In genomic region chr11:82914711-82915352, GRCm38 (mm10) we compare ENCODE assay signal across 8 mouse cellular contexts. TPM values are rescaled to one million over a fixed set of nuclear protein-coding genes. Genes with fewer than 3 reads are reported as not detected.
DNase-seq lines count a peak whose midpoint lies in the region; ATAC-seq lines count a peak whose summit lies in the region.

No protein-coding gene starts in this region.

- H3K27ac ChIP-seq in forebrain, embryonic 16.5 days (ENCODE audit: low read length) = no peak overlapping the region
- H3K27ac ChIP-seq in hindbrain, embryonic 11.5 days (ENCODE audit: low read depth, low read length) = no peak overlapping the region

- H3K4me2 ChIP-seq in forebrain, embryonic 16.5 days (ENCODE audit: low read length) = peak overlapping the region; percentile 48
- peak overlapping the region; percentile 31; the same call in 1 of the 2 replicates for H3K4me2 ChIP-seq in hindbrain, embryonic 11.5 days (replicated peaks; ENCODE audit: low read depth, low read length)

- 0 out of 2 replicates have a peak, but pooled peaks cover 2% of the 10 kb centered on the region for H3K4me1 ChIP-seq in forebrain, embryonic 16.5 days (replicated peaks; ENCODE audit: control insufficient read depth, insufficient read depth, low read length)
- no peaks in the 10 kb centered on the region for H3K4me1 ChIP-seq in hindbrain, embryonic 11.5 days (replicated peaks; ENCODE audit: control insufficient read depth, insufficient read depth, low read length)

- 8% methylated on average over 16 of the region's 16 CpGs for WGBS in forebrain, embryonic 16.5 days
- WGBS in hindbrain, embryonic 11.5 days = 11% methylated on average over 16 of the region's 16 CpGs

- H3K9ac ChIP-seq in forebrain, embryonic 16.5 days (replicated peaks; ENCODE audit: low read depth, low read length) = peak overlapping the region; percentile 30; the same call in 1 of the 2 replicates
- no peak overlapping the region for H3K9ac ChIP-seq in hindbrain, embryonic 11.5 days (ENCODE audit: low read depth, low read length)

- H3K27me3 ChIP-seq in forebrain, embryonic 16.5 days (replicated peaks; ENCODE audit: control insufficient read depth, insufficient read depth, low read length) = 0 out of 2 replicates have a peak, but pooled peaks cover 2% of the 10 kb centered on the region
- H3K27me3 ChIP-seq in hindbrain, embryonic 11.5 days (ENCODE audit: control insufficient read depth, insufficient read depth, low read length) = no peaks in the 10 kb centered on the region

- no peaks in the 10 kb centered on the region for H3K36me3 ChIP-seq in forebrain, embryonic 16.5 days (ENCODE audit: control insufficient read depth, insufficient read depth)
- no peaks in the 10 kb centered on the region for H3K36me3 ChIP-seq in hindbrain, embryonic 11.5 days (ENCODE audit: control insufficient read depth, insufficient read depth, low read length)

- no peaks in the 10 kb centered on the region for H3K9me3 ChIP-seq in forebrain, embryonic 16.5 days (ENCODE audit: control insufficient read depth, low read length)
- no peaks in the 10 kb centered on the region for H3K9me3 ChIP-seq in hindbrain, embryonic 11.5 days (ENCODE audit: control insufficient read depth, low read length)

- peak; percentile 61 for DNase-seq in Muller cell, postnatal 12 days (ENCODE audit: inconsistent ontology term)
- DNase-seq in cerebellum, adult 18-20 months = peak; percentile 76 to 85
- peak; percentile 91 for DNase-seq in hindbrain, embryonic 11.5 days (ENCODE audit: low spot score)
- peak; percentile 74 to 82 for DNase-seq in layer of hippocampus, postnatal 10 days (ENCODE audit: low spot score in 2 of 2)
- peak; percentile 77 for DNase-seq in lung, postnatal 10 days
- DNase-seq in retina, embryonic 14.5 days (ENCODE audit: low spot score) = peak; percentile 88
- DNase-seq in thymus, postnatal 4 days = peak; percentile 89

- 0 out of 2 replicates have a peak overlapping the region, but pooled peaks have one; percentile 21 for H3K4me3 ChIP-seq in forebrain, embryonic 16.5 days (replicated peaks; ENCODE audit: low read length)
- 0 out of 2 replicates have a peak overlapping the region, but pooled peaks have one; percentile 6 for H3K4me3 ChIP-seq in hindbrain, embryonic 11.5 days (ENCODE audit: low read depth, low read length)

- ATAC-seq in forebrain, embryonic 16.5 days = peak; percentile 66
- no peak for ATAC-seq in hindbrain, embryonic 11.5 days (ENCODE audit: low FRiP score)

RNA-seq across cellular contexts. Expression of gene Unc45b, which starts 4.5 kb away (rescaled TPM):
- polyA plus RNA-seq in forebrain, embryonic 16.5 days (2015; fragmentation: Nextera tagmentation; extraction: Ambion mirVana) = 0.96 and 1.6 TPM in 2 replicates
- polyA plus RNA-seq in hindbrain, embryonic 11.5 days (2014; fragmentation: Nextera tagmentation; extraction: Ambion mirVana) = 0.42 and 0.45 TPM in 2 replicates
- 1 to 10 TPM; 4.4 to 4.9 TPM for total RNA-seq in layer of hippocampus, postnatal 10 days (2021)

RNA-seq across cellular contexts. Expression of gene Nle1, which starts 6.6 kb away (rescaled TPM):
- polyA plus RNA-seq in forebrain, embryonic 16.5 days (2015; fragmentation: Nextera tagmentation; extraction: Ambion mirVana) = 33.3 and 39.7 TPM in 2 replicates
- polyA plus RNA-seq in hindbrain, embryonic 11.5 days (2014; fragmentation: Nextera tagmentation; extraction: Ambion mirVana) = 19.8 and 22.9 TPM in 2 replicates
- 10 to 100 TPM; 29.2 to 40.7 TPM for total RNA-seq in layer of hippocampus, postnatal 10 days (2021)

RNA-seq across cellular contexts. Expression of gene Fndc8, which starts 22.9 kb away (rescaled TPM):
- 0.43 and 1.1 TPM in 2 replicates for polyA plus RNA-seq in forebrain, embryonic 16.5 days (2015; fragmentation: Nextera tagmentation; extraction: Ambion mirVana)
- polyA plus RNA-seq in hindbrain, embryonic 11.5 days (2014; fragmentation: Nextera tagmentation; extraction: Ambion mirVana) = 0.09 and 0.22 TPM in 2 replicates
- not detected for total RNA-seq in layer of hippocampus, postnatal 10 days (2021)

RNA-seq across cellular contexts. Expression of gene Rad51d, which starts 24.4 kb away (rescaled TPM):
- 13.5 and 15.2 TPM in 2 replicates for polyA plus RNA-seq in forebrain, embryonic 16.5 days (2015; fragmentation: Nextera tagmentation; extraction: Ambion mirVana)
- polyA plus RNA-seq in hindbrain, embryonic 11.5 days (2014; fragmentation: Nextera tagmentation; extraction: Ambion mirVana) = 14.6 and 15.7 TPM in 2 replicates
- 1 to 10 TPM; 9.7 TPM for total RNA-seq in layer of hippocampus, postnatal 10 days (2021)

RNA-seq across cellular contexts. Expression of gene Slfn5, which starts 36.3 kb away (rescaled TPM):
- 1.3 and 1.8 TPM in 2 replicates for polyA plus RNA-seq in forebrain, embryonic 16.5 days (2015; fragmentation: Nextera tagmentation; extraction: Ambion mirVana)
- 0.85 and 1.3 TPM in 2 replicates for polyA plus RNA-seq in hindbrain, embryonic 11.5 days (2014; fragmentation: Nextera tagmentation; extraction: Ambion mirVana)
- 1 to 10 TPM; 4.0 to 4.3 TPM for total RNA-seq in layer of hippocampus, postnatal 10 days (2021)
